Comparison of ENCODE assay signal across 8 mouse cellular contexts in the genomic region with DNA sequence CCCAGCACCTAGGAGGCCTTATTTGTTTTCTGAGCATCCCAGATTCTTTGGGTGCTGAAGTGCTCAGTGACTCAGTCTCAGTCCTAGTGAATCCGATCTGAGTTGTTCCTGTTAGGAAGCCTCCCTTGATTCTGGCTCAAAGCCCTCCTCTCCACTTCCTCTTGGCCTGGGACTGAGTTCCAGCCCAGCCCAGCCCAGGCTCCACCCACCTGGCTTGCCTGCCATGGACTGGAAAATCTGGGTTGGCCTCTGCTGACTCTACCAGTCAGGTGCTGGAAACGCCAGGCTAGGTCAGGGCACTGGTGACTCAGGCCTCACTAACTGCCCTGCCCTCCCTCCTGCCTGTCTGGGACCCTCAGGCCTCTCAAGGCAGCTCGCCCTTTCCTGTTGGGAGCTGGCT. TPM values are rescaled to one million over a fixed set of nuclear protein-coding genes. Genes with fewer than 3 reads are reported as not detected.
A peak's percentile ranks its signal among the peaks of the same experiment; 100 is the strongest.
DNase-seq lines count a peak whose midpoint lies in the region; ATAC-seq lines count a peak whose summit lies in the region.

No protein-coding gene starts in this region.

- peak; percentile 7 for DNase-seq in liver
- DNase-seq in liver, embryonic 11.5 days (ENCODE audit: low spot score) = no peak
- peak; percentile 20 for DNase-seq in cerebellum, adult 8-10 months
- no peak for DNase-seq in heart, embryonic 10.5 days (ENCODE audit: low spot score)
- DNase-seq in large intestine, adult 2 months (ENCODE audit: low read depth, low spot score) = peak; percentile 86
- DNase-seq in skeletal muscle tissue, adult 2 months (ENCODE audit: low read depth, low spot score) = peak; percentile 93
- no peak for DNase-seq in c-Kit-positive CD71-positive TER-119-positive erythroid progenitor cells, embryonic 14.5 days (ENCODE audit: low spot score)
- no peak for DNase-seq in thymus, postnatal 14 days

- H3K4me3 ChIP-seq in liver, embryonic 11.5 days (ENCODE audit: low read depth, low read length) = no peak overlapping the region
- no peak overlapping the region for H3K4me3 ChIP-seq in heart, embryonic 10.5 days

- H3K4me2 ChIP-seq in liver, embryonic 11.5 days = no peak overlapping the region

- WGBS in liver, embryonic 11.5 days = 81% methylated on average over 3 of the region's 3 CpGs
- WGBS in heart, embryonic 10.5 days = 64% methylated on average over 3 of the region's 3 CpGs
- WGBS in large intestine, adult 2 months = 3% methylated on average over 3 of the region's 3 CpGs

- H3K36me3 ChIP-seq in liver, embryonic 11.5 days (ENCODE audit: control insufficient read depth, insufficient read depth, low read length) = peaks cover 54% of the 10 kb centered on the region
- peaks cover 94% of the 10 kb centered on the region for H3K36me3 ChIP-seq in heart, embryonic 10.5 days

- ATAC-seq in liver, embryonic 11.5 days (replicated peaks; ENCODE audit: low FRiP score) = no peak

- H3K27me3 ChIP-seq in liver, embryonic 11.5 days (replicated peaks; ENCODE audit: control insufficient read depth, insufficient read depth, low read length) = no peaks in the 10 kb centered on the region
- H3K27me3 ChIP-seq in heart, embryonic 10.5 days (ENCODE audit: insufficient read depth, poor library complexity, severe bottlenecking) = no peaks in the 10 kb centered on the region

- no peaks in the 10 kb centered on the region for H3K4me1 ChIP-seq in liver, embryonic 11.5 days (replicated peaks; ENCODE audit: control insufficient read depth, insufficient read depth, low read length)
- H3K4me1 ChIP-seq in heart, embryonic 10.5 days = peaks cover 21% of the 10 kb centered on the region

- H3K27ac ChIP-seq in liver, embryonic 11.5 days (ENCODE audit: low read depth, low read length) = no peak overlapping the region
- 0 out of 2 replicates have a peak overlapping the region, but pooled peaks have one; percentile 12 for H3K27ac ChIP-seq in heart, embryonic 10.5 days

- no peaks in the 10 kb centered on the region for H3K9me3 ChIP-seq in liver, embryonic 11.5 days (ENCODE audit: control insufficient read depth, low read length)
- no peaks in the 10 kb centered on the region for H3K9me3 ChIP-seq in heart, embryonic 10.5 days

- H3K9ac ChIP-seq in liver, embryonic 11.5 days (ENCODE audit: low read depth, low read length) = no peak overlapping the region

RNA-seq across cellular contexts. Expression of gene Llgl1, which starts 8.1 kb away (rescaled TPM):
- 35.6 and 35.9 TPM in 2 replicates for polyA plus RNA-seq in liver, embryonic 11.5 days (2014; fragmentation: Nextera tagmentation; extraction: Ambion mirVana)
- 51.0 and 57.7 TPM in 2 replicates for polyA plus RNA-seq in heart, embryonic 10.5 days (2016; fragmentation: Nextera tagmentation; extraction: Ambion mirVana)
- 27.3 and 34.5 TPM in 2 replicates for polyA plus RNA-seq in large intestine, adult 2 months (2012; rRNA removed)

RNA-seq across cellular contexts. Expression of gene Flii, which starts 19.4 kb away (rescaled TPM):
- polyA plus RNA-seq in liver, embryonic 11.5 days (2014; fragmentation: Nextera tagmentation; extraction: Ambion mirVana) = 61.3 and 69.2 TPM in 2 replicates
- polyA plus RNA-seq in heart, embryonic 10.5 days (2016; fragmentation: Nextera tagmentation; extraction: Ambion mirVana) = 80.4 and 103 TPM in 2 replicates
- polyA plus RNA-seq in large intestine, adult 2 months (2012; rRNA removed) = 230 and 253 TPM in 2 replicates

RNA-seq across cellular contexts. Expression of gene Mief2, which starts 20.5 kb away (rescaled TPM):
- 8.0 and 8.9 TPM in 2 replicates for polyA plus RNA-seq in liver, embryonic 11.5 days (2014; fragmentation: Nextera tagmentation; extraction: Ambion mirVana)
- polyA plus RNA-seq in heart, embryonic 10.5 days (2016; fragmentation: Nextera tagmentation; extraction: Ambion mirVana) = 18.1 and 21.9 TPM in 2 replicates
- polyA plus RNA-seq in large intestine, adult 2 months (2012; rRNA removed) = 9.7 and 9.8 TPM in 2 replicates

Comparison
In these comparisons a context has a peak if more than half of its experiments do, and no peak if none do; other contexts are left out.
1. DNase-seq: peak in liver (single experiment), cerebellum, adult 8-10 months (single experiment), large intestine, adult 2 months (single experiment) and skeletal muscle tissue, adult 2 months (single experiment); none in liver, embryonic 11.5 days (single experiment), heart, embryonic 10.5 days (single experiment), c-Kit-positive CD71-positive TER-119-positive erythroid progenitor cells, embryonic 14.5 days (single experiment) and thymus, postnatal 14 days (single experiment).